Mouse (Mus musculus) testis, adult 2 months (tissue): ENCODE data around the gene Pde4d. TPM values are rescaled to one million over a fixed set of nuclear protein-coding genes. Genes with fewer than 3 reads are reported as not detected.

Experiments
- H3K27ac ChIP-seq: fragments of 200-500 bp; 2 replicates; pipeline ENCODE4 v1.5.1; 2012; ENCODE audit warnings: low read depth, low read length; ENCODE audit not compliant: control insufficient read depth, insufficient read depth
- H3K27me3 ChIP-seq: fragments of 200-500 bp; 2 replicates; pipeline ENCODE4 v1.6.1; 2012; ENCODE audit warnings: mild to moderate bottlenecking, low read length, moderate library complexity; ENCODE audit not compliant: control insufficient read depth, insufficient read depth
- H3K36me3 ChIP-seq: fragments of 200-500 bp; 2 replicates; pipeline ENCODE4 v1.6.1; 2012; ENCODE audit warnings: mild to moderate bottlenecking, low read length; ENCODE audit not compliant: control insufficient read depth, insufficient read depth
- H3K4me1 ChIP-seq: fragments of 200-500 bp; 2 replicates; pipeline ENCODE4 v1.6.1; 2012; ENCODE audit warnings: low read length; ENCODE audit not compliant: control insufficient read depth, insufficient read depth
- H3K4me3 ChIP-seq: fragments of 200-500 bp; 2 replicates; pipeline ENCODE4 v1.5.1; 2012; ENCODE audit warnings: low read depth, mild to moderate bottlenecking, low read length, moderate library complexity, mixed read lengths; ENCODE audit not compliant: control insufficient read depth
- CTCF ChIP-seq: fragments of 200-500 bp; IDR thresholded peaks from 2 replicates; pipeline ENCODE4 v1.5.1; 2012; ENCODE audit warnings: low read depth, mild to moderate bottlenecking, inconsistent platforms, low read length, moderate library complexity; ENCODE audit not compliant: control insufficient read depth, insufficient read depth, insufficient replicate concordance
- POLR2A ChIP-seq: fragments of 200-500 bp; IDR thresholded peaks from 2 replicates; pipeline ENCODE4 v1.6.1; 2012; ENCODE audit warnings: low read depth, mild to moderate bottlenecking, inconsistent platforms, low read length, moderate library complexity; ENCODE audit not compliant: control insufficient read depth
- polyA plus RNA-seq: library from polyadenylated mRNA; depleted of rRNA; stranded (reverse); fragments of >200 nt; gene quantifications from 2 replicates; pipeline ENCODE4 v1.2.3, GENCODE M21; 2012

Pde4d gene
- polyA plus RNA-seq, 1 experiment, result 2.1 TPM

GRCm38 (mm10) chr13:108453064-108453919 lies 3.5 kb downstream of the Pde4d start:
- Histone ChIP-seq H3K4me3 (no peak overlapping the region), H3K27me3 (no peaks in the 10 kb centered on the region), H3K4me1 (no peaks in the 10 kb centered on the region), H3K36me3 (no peaks in the 10 kb centered on the region), H3K27ac (no peak overlapping the region)
- TF ChIP-seq CTCF (no peak), POLR2A (no peak)

GRCm38 (mm10) chr13:108462518-108462917 lies 12.8 kb downstream of the Pde4d start:
- Histone ChIP-seq H3K4me1 (no peaks in the 10 kb centered on the region), H3K4me3 (no peak overlapping the region), H3K27ac (no peak overlapping the region), H3K27me3 (no peaks in the 10 kb centered on the region), H3K36me3 (no peaks in the 10 kb centered on the region)
- TF ChIP-seq POLR2A (no peak), CTCF (no peak)

DNA sequence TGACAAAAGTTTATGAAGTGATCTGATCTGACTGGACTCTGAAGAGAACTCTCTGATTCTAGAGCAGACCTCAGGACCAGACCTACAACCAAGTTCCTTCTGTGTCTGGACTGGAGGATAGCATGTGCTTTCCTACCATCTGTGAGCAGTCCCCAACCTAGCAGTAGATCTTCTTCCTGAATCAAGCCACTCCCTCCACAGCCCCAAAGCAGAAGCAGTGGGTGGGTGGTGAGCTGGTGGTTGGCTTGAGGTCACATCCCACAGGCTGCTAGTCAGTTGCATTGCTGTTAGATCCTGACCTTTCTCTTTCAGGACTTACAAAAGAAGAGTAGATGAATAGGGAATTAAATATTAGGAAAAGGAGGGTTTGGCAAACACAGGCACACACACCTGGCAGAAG lies 16.0 kb downstream of the Pde4d start:
- Histone ChIP-seq H3K36me3 (no peaks in the 10 kb centered on the region), H3K27me3 (no peaks in the 10 kb centered on the region), H3K4me3 (no peak overlapping the region), H3K27ac (no peak overlapping the region), H3K4me1 (no peaks in the 10 kb centered on the region)
- no peak for TF ChIP-seq CTCF
- no peak for TF ChIP-seq POLR2A

DNA sequence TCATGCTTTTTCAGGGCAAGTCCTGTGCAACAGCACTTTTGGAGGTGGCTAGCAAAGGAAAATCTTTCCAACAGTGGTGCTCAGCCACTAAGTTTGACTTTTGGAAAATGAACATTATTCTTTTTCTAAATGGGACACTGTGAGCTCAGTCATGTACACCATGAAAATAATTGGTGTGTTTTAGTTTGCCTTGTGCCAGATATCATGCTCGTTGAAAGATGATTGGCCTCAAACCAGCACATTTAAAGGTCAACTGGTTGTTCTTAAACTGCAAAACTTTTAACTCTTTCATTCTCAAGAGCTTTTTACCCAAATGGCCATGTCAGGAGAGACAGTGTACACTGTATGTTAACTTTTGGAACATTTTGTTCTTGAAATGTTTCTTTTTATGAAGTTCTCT lies 17.3 kb downstream of the Pde4d start:
- no peak overlapping the region for H3K27ac ChIP-seq
- no peak overlapping the region for H3K4me3 ChIP-seq
- H3K4me1 ChIP-seq, result no peaks in the 10 kb centered on the region
- TF ChIP-seq POLR2A, result no peak
- TF ChIP-seq CTCF, result no peak
- no peaks in the 10 kb centered on the region for H3K27me3 ChIP-seq
- no peaks in the 10 kb centered on the region for H3K36me3 ChIP-seq

GRCm38 (mm10) chr13:108480451-108480850 lies 30.7 kb downstream of the Pde4d start:
- TF ChIP-seq CTCF (no peak), POLR2A (no peak)
- Histone ChIP-seq H3K4me3 (no peak overlapping the region), H3K27me3 (no peaks in the 10 kb centered on the region), H3K36me3 (no peaks in the 10 kb centered on the region), H3K4me1 (no peaks in the 10 kb centered on the region), H3K27ac (no peak overlapping the region)

GRCm38 (mm10) chr13:108485036-108485435 lies 35.3 kb downstream of the Pde4d start:
- no peaks in the 10 kb centered on the region for H3K4me1 ChIP-seq
- no peak overlapping the region for H3K4me3 ChIP-seq
- no peak for TF ChIP-seq POLR2A
- no peaks in the 10 kb centered on the region for H3K36me3 ChIP-seq
- no peak overlapping the region for H3K27ac ChIP-seq
- H3K27me3 ChIP-seq, result no peaks in the 10 kb centered on the region

GRCm38 (mm10) chr13:108487066-108487465 lies 37.3 kb downstream of the Pde4d start:
- Histone ChIP-seq H3K27me3 (no peaks in the 10 kb centered on the region), H3K4me1 (no peaks in the 10 kb centered on the region), H3K4me3 (no peak overlapping the region), H3K36me3 (no peaks in the 10 kb centered on the region), H3K27ac (no peak overlapping the region)
- TF ChIP-seq CTCF, result no peak
- no peak for TF ChIP-seq POLR2A
